In genomic region chr9:41326772-41327560, GRCm38 (mm10) we compare ENCODE assay signal across 9 mouse cellular contexts.
DNase-seq lines count a peak whose midpoint lies in the region; ATAC-seq lines count a peak whose summit lies in the region.
"Had no signal": no experiment of that assay in that cellular context is flagged by ENCODE, and none has a peak within 500 bp of the region (broad histone marks: within the 10 kb centered on the region; RNA-seq: fewer than 3 reads in every experiment).

No protein-coding gene starts in this region.

- peak overlapping the region; percentile 82 for H3K27ac ChIP-seq in stomach, embryonic 14.5 days (ENCODE audit: low read length)
- H3K27ac ChIP-seq: liver, embryonic 15.5 days had no signal

- H3K36me3 ChIP-seq in stomach, embryonic 14.5 days (ENCODE audit: control insufficient read depth, insufficient read depth, low read length), result no peaks in the 10 kb centered on the region
- H3K36me3 ChIP-seq: liver, embryonic 15.5 days had no signal

- no peak overlapping the region for H3K9ac ChIP-seq in stomach, embryonic 14.5 days (replicated peaks; ENCODE audit: low read depth, low read length)
- H3K9ac ChIP-seq: liver, embryonic 15.5 days had no signal

- peaks cover 11% of the 10 kb centered on the region; the same call in 1 of the 2 replicates for H3K4me1 ChIP-seq in stomach, embryonic 14.5 days (ENCODE audit: control insufficient read depth, insufficient read depth, low read length)
- H3K4me1 ChIP-seq: liver, embryonic 15.5 days had no signal

- 21% methylated on average over 10 of the region's 10 CpGs for WGBS in stomach, embryonic 14.5 days

- H3K9me3 ChIP-seq in stomach, embryonic 14.5 days (ENCODE audit: control insufficient read depth, low read depth, low read length), result no peaks in the 10 kb centered on the region
- H3K9me3 ChIP-seq: liver, embryonic 15.5 days had no signal

- peak; percentile 74; the same call in 1 of the 2 replicates for ATAC-seq in stomach, embryonic 14.5 days (ENCODE audit: insufficient number of reproducible peaks, insufficient read depth, low FRiP score, low read depth)

- peak overlapping the region; percentile 21; the same call in 1 of the 2 replicates for H3K4me2 ChIP-seq in stomach, embryonic 14.5 days (replicated peaks; ENCODE audit: low read depth, low read length)
- H3K4me2 ChIP-seq: liver, embryonic 15.5 days had no signal

- H3K4me3 ChIP-seq in stomach, embryonic 14.5 days (ENCODE audit: low read depth, low read length), result no peak overlapping the region
- H3K4me3 ChIP-seq: liver, embryonic 15.5 days had no signal

- peak; percentile 63 for DNase-seq in adipocyte (ENCODE audit: low spot score)
- peak; percentile 81 for DNase-seq in embryo, embryonic 9.5 days (ENCODE audit: extremely low spot score)
- DNase-seq in heart, adult 8-10 months (ENCODE audit: low spot score), result peak; percentile 81
- DNase-seq in kidney, adult 8-10 months, result peak; percentile 20 to 49
- peak; percentile 65 for DNase-seq in lung, postnatal 25 days (ENCODE audit: low spot score)
- DNase-seq in frontal cortex, postnatal 36 days (ENCODE audit: low spot score in 2 of 2), result no peak
- DNase-seq in right cerebral cortex, adult 2 months (ENCODE audit: low spot score in 2 of 2), result no peak

- no peaks in the 10 kb centered on the region for H3K27me3 ChIP-seq in stomach, embryonic 14.5 days (ENCODE audit: control insufficient read depth, insufficient read depth, low read length)
- H3K27me3 ChIP-seq: liver, embryonic 15.5 days had no signal

Comparison
In these comparisons a context has a peak if more than half of its experiments do, and no peak if none do; other contexts are left out.
1. DNase-seq: peak in adipocyte (single experiment), embryo, embryonic 9.5 days (single experiment), heart, adult 8-10 months (single experiment), kidney, adult 8-10 months (2 of 2) and lung, postnatal 25 days (single experiment); none in frontal cortex, postnatal 36 days (0 of 2) and right cerebral cortex, adult 2 months (0 of 2).